In the genomic region with DNA sequence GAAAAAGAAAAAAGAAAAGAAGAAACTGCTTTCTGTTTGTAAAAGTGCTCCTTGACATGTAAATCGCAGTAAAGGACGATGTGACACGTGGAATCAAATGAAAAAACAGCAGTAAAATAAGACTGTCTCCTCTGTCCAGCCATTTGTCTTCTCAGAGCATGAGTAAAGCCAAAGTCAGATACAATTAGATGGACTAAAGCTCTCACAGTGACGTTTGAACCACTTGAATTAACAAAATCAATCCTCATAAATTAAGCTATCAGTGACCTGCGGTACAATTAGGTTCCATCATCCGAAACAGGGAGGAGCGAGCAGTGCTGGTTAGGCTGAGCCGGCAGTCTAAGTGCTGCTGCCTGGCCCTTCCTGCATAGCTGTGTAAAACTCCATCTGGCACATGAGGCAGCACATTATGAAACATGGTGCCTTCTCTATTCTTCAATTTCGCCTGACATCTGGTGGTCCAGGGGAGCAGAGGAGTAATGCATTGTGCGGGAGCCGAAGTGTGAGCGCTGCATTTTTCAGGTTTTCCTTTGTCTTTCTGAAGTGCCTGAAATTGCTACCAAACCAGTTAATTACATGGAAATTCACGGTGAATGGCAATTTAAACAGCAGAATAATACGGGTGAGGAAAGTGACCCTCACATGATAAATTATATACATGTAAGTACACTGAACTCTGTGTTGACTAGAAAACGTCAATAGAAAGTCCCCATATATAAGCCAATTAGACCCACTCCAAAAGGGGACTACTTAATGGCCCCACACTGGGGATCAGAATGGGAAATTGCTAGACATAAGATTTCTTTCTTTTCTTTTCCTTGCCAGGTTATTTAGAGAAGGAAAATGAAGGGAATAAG, we compare ENCODE assay signal across 8 mouse cellular contexts.
DNase-seq lines count a peak whose midpoint lies in the region; ATAC-seq lines count a peak whose summit lies in the region.

No protein-coding gene starts in this region.

- intact Hi-C loops in left cerebral cortex, postnatal 10 days (cut with DNase I): no loop called here

- no peak overlapping the region for H3K4me3 ChIP-seq in forebrain, embryonic 11.5 days (ENCODE audit: low read depth, low read length)
- no peak overlapping the region for H3K4me3 ChIP-seq in hindbrain, embryonic 12.5 days
- H3K4me3 ChIP-seq in neural tube, embryonic 15.5 days (replicated peaks): no peak overlapping the region

- no peaks in the 10 kb centered on the region for H3K9me3 ChIP-seq in forebrain, embryonic 11.5 days (ENCODE audit: control insufficient read depth, low read length)
- H3K9me3 ChIP-seq in hindbrain, embryonic 12.5 days (replicated peaks): no peaks in the 10 kb centered on the region
- no peaks in the 10 kb centered on the region for H3K9me3 ChIP-seq in neural tube, embryonic 15.5 days (replicated peaks)

- no peak overlapping the region for H3K9ac ChIP-seq in forebrain, embryonic 11.5 days (ENCODE audit: low read length)
- no peak overlapping the region for H3K9ac ChIP-seq in hindbrain, embryonic 12.5 days
- no peak overlapping the region for H3K9ac ChIP-seq in neural tube, embryonic 15.5 days (replicated peaks)

- no peaks in the 10 kb centered on the region for H3K36me3 ChIP-seq in forebrain, embryonic 11.5 days (ENCODE audit: control insufficient read depth, insufficient read depth, low read length)
- no peaks in the 10 kb centered on the region for H3K36me3 ChIP-seq in hindbrain, embryonic 12.5 days
- no peaks in the 10 kb centered on the region for H3K36me3 ChIP-seq in neural tube, embryonic 15.5 days

- H3K27ac ChIP-seq in forebrain, embryonic 11.5 days (ENCODE audit: low read depth, low read length): peak overlapping the region; percentile 63
- H3K27ac ChIP-seq in hindbrain, embryonic 12.5 days: peak overlapping the region; percentile 87
- peak overlapping the region; percentile 75 for H3K27ac ChIP-seq in neural tube, embryonic 15.5 days (replicated peaks)

- WGBS in forebrain, embryonic 11.5 days: 39% methylated on average over 15 of the region's 15 CpGs
- 30% methylated on average over 15 of the region's 15 CpGs for WGBS in hindbrain, embryonic 12.5 days
- WGBS in neural tube, embryonic 15.5 days: 13% methylated on average over 15 of the region's 15 CpGs

- H3K4me1 ChIP-seq in forebrain, embryonic 11.5 days (replicated peaks; ENCODE audit: control insufficient read depth, insufficient read depth, low read length): peaks cover 4% of the 10 kb centered on the region; the same call in 1 of the 2 replicates
- H3K4me1 ChIP-seq in hindbrain, embryonic 12.5 days: peaks cover 7% of the 10 kb centered on the region; the same call in 1 of the 2 replicates
- peaks cover 17% of the 10 kb centered on the region for H3K4me1 ChIP-seq in neural tube, embryonic 15.5 days

- H3K4me2 ChIP-seq in forebrain, embryonic 11.5 days (ENCODE audit: low read depth, low read length, severe bottlenecking): peak overlapping the region; percentile 27; the same call in 1 of the 2 replicates
- H3K4me2 ChIP-seq in hindbrain, embryonic 12.5 days (replicated peaks): peak overlapping the region; percentile 24
- H3K4me2 ChIP-seq in neural tube, embryonic 15.5 days: peak overlapping the region; percentile 35

- DNase-seq in forebrain, embryonic 11.5 days (ENCODE audit: low spot score): peak; percentile 55
- peak; percentile 17 to 28 for DNase-seq in left cerebral cortex, postnatal 10 days (ENCODE audit: extremely low spot score in 1 of 2, low spot score in 2 of 2)
- no peak for DNase-seq in urinary bladder, postnatal 4 days (ENCODE audit: low spot score in 2 of 2)
- DNase-seq in lung, postnatal 10 days: no peak
- DNase-seq in heart, postnatal 4 days: no peak

- H3K27me3 ChIP-seq in forebrain, embryonic 11.5 days (ENCODE audit: control insufficient read depth, insufficient read depth, low read length): no peaks in the 10 kb centered on the region
- H3K27me3 ChIP-seq in hindbrain, embryonic 12.5 days: peaks cover 22% of the 10 kb centered on the region
- H3K27me3 ChIP-seq in neural tube, embryonic 15.5 days (replicated peaks): peaks cover 3% of the 10 kb centered on the region; the same call in 1 of the 2 replicates

- peak; percentile 92 for ATAC-seq in forebrain, embryonic 11.5 days (replicated peaks; ENCODE audit: low FRiP score)
- peak; percentile 94 for ATAC-seq in hindbrain, embryonic 12.5 days (ENCODE audit: low FRiP score)
- peak; percentile 92 for ATAC-seq in neural tube, embryonic 15.5 days (ENCODE audit: low FRiP score)
- ATAC-seq in megakaryocyte progenitor cell, adult 5-6 weeks (replicated peaks; ENCODE audit: poor library complexity): no peak

Comparison
In these comparisons a context has a peak if more than half of its experiments do, and no peak if none do; other contexts are left out.
1. DNase-seq: peak in forebrain, embryonic 11.5 days (single experiment) and left cerebral cortex, postnatal 10 days (2 of 2); none in urinary bladder, postnatal 4 days (0 of 2), lung, postnatal 10 days (single experiment) and heart, postnatal 4 days (single experiment).
2. Peak in every context shown above with its lines, with median percentiles within 50 percentile points of each other: H3K27ac ChIP-seq and H3K4me2 ChIP-seq.